Mouse (Mus musculus) left cerebral cortex, adult 2 months (tissue): ENCODE measurements around the gene Cdc42bpb. TPM values are rescaled to one million over a fixed set of nuclear protein-coding genes. Genes with fewer than 3 reads are reported as not detected.
A peak's percentile ranks its signal among the peaks of the same experiment; 100 is the strongest.

Experiments
- DNase-seq, 2 experiments: peaks; one replicate each; pipeline ENCODE4 v3.0.0; 2021 to 2022; ENCODE audit warnings: low spot score in 2 of 2, mixed read lengths in 1 of 2; ENCODE audit errors: extremely low spot score in 1 of 2
- H3K27ac ChIP-seq: fragments of 200-600 bp; 2 replicates; pipeline ENCODE4 v1.8.1; 2022
- H3K4me3 ChIP-seq: fragments of 200-600 bp; 2 replicates; pipeline ENCODE4 v1.8.1; 2022
- CTCF ChIP-seq: fragments of 200-600 bp; IDR thresholded peaks from 2 replicates; pipeline ENCODE4 v1.8.1; 2022; ENCODE audit warnings: antibody characterized with exemption, mild to moderate bottlenecking, moderate library complexity
- intact Hi-C: fragments of 180-260 bp; cut with DNase I; formaldehyde crosslinking; loops from one replicate; pipeline ENCODE4 v1.15.1; 2025
- total RNA-seq, 2 experiments: library from RNA; stranded (reverse); gene quantifications; 2 replicates each; pipeline ENCODE4 v1.2.3; 2021

Cdc42bpb gene
- total RNA-seq, 2 experiments from 2014 or later, result 137 to 142 TPM

GRCm38 (mm10) chr12:111331573-111331972 is 45.9 kb downstream of the Cdc42bpb start:
- intact Hi-C loops, result no loop called here
- H3K27ac ChIP-seq, result peak overlapping the region; percentile 54; the same call in 1 of the 2 replicates
- no peak for TF ChIP-seq CTCF
- H3K4me3 ChIP-seq, result no peak overlapping the region
- DNase-seq, result no peak

- DNase-seq, result no peak
- Histone ChIP-seq H3K4me3 (no peak overlapping the region), H3K27ac (no peak overlapping the region)
- intact Hi-C loops, result no loop called here
- TF ChIP-seq CTCF, result no peak
Observed at GRCm38 (mm10) chr12:111329281-111329680, 48.2 kb downstream of the Cdc42bpb start.

GRCm38 (mm10) chr12:111328360-111328759 is 49.2 kb downstream of the Cdc42bpb start:
- Histone ChIP-seq H3K27ac (no peak overlapping the region), H3K4me3 (no peak overlapping the region)
- intact Hi-C loops, result no loop called here
- TF ChIP-seq CTCF, result peak; percentile 22
- no peak for DNase-seq

GRCm38 (mm10) chr12:111325744-111326424 is 51.6 kb downstream of the Cdc42bpb start:
- TF ChIP-seq CTCF, result no peak
- intact Hi-C loops, result no loop called here

GRCm38 (mm10) chr12:111324949-111325348 is 52.6 kb downstream of the Cdc42bpb start:
- H3K27ac ChIP-seq, result no peak overlapping the region
- intact Hi-C loops, result no loop called here

More at GRCm38 (mm10) chr12:111325744-111326424, 51.6 kb downstream of the Cdc42bpb start:
- DNase-seq, result no peak
- H3K27ac ChIP-seq, result no peak overlapping the region
- H3K4me3 ChIP-seq, result no peak overlapping the region

GRCm38 (mm10) chr12:111324536-111324935 is 53.0 kb downstream of the Cdc42bpb start:
- no peak for TF ChIP-seq CTCF
- intact Hi-C loops, result no loop called here
- H3K4me3 ChIP-seq, result no peak overlapping the region
- no peak for DNase-seq
- H3K27ac ChIP-seq, result no peak overlapping the region

More at GRCm38 (mm10) chr12:111324949-111325348, 52.6 kb downstream of the Cdc42bpb start:
- H3K4me3 ChIP-seq, result no peak overlapping the region
- no peak for DNase-seq
- no peak for TF ChIP-seq CTCF

- DNase-seq, result no peak
- Histone ChIP-seq H3K4me3 (no peak overlapping the region), H3K27ac (no peak overlapping the region)
- no peak for TF ChIP-seq CTCF
- intact Hi-C loops, result no loop called here
Observed at GRCm38 (mm10) chr12:111323423-111323822, 54.1 kb downstream of the Cdc42bpb start.

GRCm38 (mm10) chr12:111321832-111322231 is 55.7 kb downstream of the Cdc42bpb start:
- DNase-seq, result no peak
- Histone ChIP-seq H3K4me3 (no peak overlapping the region), H3K27ac (no peak overlapping the region)
- intact Hi-C loops, result no loop called here
- no peak for TF ChIP-seq CTCF

- Histone ChIP-seq H3K27ac (no peak overlapping the region), H3K4me3 (no peak overlapping the region)
- DNase-seq, result no peak
- TF ChIP-seq CTCF, result no peak
- intact Hi-C loops, result no loop called here
Observed at GRCm38 (mm10) chr12:111320549-111320948, 57.0 kb downstream of the Cdc42bpb start.

- no peak for DNase-seq
- no peak overlapping the region for H3K27ac ChIP-seq
- no peak for TF ChIP-seq CTCF
- no peak overlapping the region for H3K4me3 ChIP-seq
- intact Hi-C loops, result no loop called here
Observed at GRCm38 (mm10) chr12:111317694-111318093, 59.8 kb downstream of the Cdc42bpb start.

- intact Hi-C loops, result no loop called here
Observed at GRCm38 (mm10) chr12:111314273-111314672, 63.2 kb downstream of the Cdc42bpb start.

GRCm38 (mm10) chr12:111311775-111312174 is 65.7 kb downstream of the Cdc42bpb start:
- Histone ChIP-seq H3K4me3 (no peak overlapping the region), H3K27ac (no peak overlapping the region)
- no peak for TF ChIP-seq CTCF
- no peak for DNase-seq
- intact Hi-C loops, result no loop called here

More at GRCm38 (mm10) chr12:111314273-111314672, 63.2 kb downstream of the Cdc42bpb start:
- DNase-seq, result no peak
- no peak overlapping the region for H3K4me3 ChIP-seq
- no peak for TF ChIP-seq CTCF
- H3K27ac ChIP-seq, result no peak overlapping the region

- H3K4me3 ChIP-seq, result no peak overlapping the region
- no peak for TF ChIP-seq CTCF
- intact Hi-C loops, result no loop called here
- DNase-seq, result no peak
- H3K27ac ChIP-seq, result no peak overlapping the region
Observed at GRCm38 (mm10) chr12:111309931-111310330, 67.6 kb downstream of the Cdc42bpb start.
